Mouse (Mus musculus) G1E (cell line): ENCODE results near the gene Klhl18.

Experiments used
- CTCF ChIP-seq: IDR thresholded peaks from 2 replicates; pipeline ENCODE4 v1.5.1; 2012; ENCODE audit warnings: low read depth, low read length, inconsistent platforms, mixed read lengths
- GATA1 ChIP-seq: IDR thresholded peaks from 2 replicates; pipeline ENCODE4 v1.6.1; 2012; ENCODE audit warnings: borderline replicate concordance, low read length, inconsistent platforms, mixed read lengths
- GATA2 ChIP-seq: IDR thresholded peaks from 2 replicates; pipeline ENCODE4 v1.6.1; 2012; ENCODE audit warnings: low read depth, low read length, inconsistent platforms, borderline replicate concordance
- POLR2AphosphoS5 ChIP-seq: IDR thresholded peaks from 2 replicates; pipeline ENCODE4 v1.6.1; 2012; ENCODE audit warnings: low read depth, low read length, inconsistent platforms; ENCODE audit not compliant: insufficient replicate concordance
- TAL1 ChIP-seq: conservative IDR thresholded peaks from 2 replicates; pipeline ENCODE4 v1.6.1; 2012; ENCODE audit warnings: low read depth, low read length, inconsistent platforms, mixed read lengths

DNA sequence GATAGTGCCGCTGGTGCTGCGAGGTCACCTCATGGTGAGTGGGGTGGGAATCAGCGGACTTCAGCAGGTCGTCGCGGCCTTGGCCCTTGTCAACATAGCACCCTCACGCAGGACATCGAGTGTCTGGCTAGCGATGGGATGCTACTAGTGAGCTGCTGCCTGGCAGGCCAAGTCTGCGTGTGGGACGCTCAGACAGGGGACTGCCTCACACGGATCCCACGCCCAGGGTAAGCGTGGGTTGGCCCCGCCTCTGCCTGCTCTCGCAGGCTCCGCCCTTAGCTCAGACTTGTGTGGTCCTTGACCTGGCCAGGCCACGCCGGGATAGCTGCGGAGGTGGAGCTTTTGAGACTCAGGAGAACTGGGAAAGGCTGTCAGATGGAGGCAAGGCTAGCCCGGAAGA is 95.8 kb downstream of the Klhl18 start:
- TF ChIP-seq POLR2AphosphoS5 (no peak), CTCF (no peak), TAL1 (no peak), GATA1 (no peak), GATA2 (no peak)
